Mouse (Mus musculus): Measurements from ENCODE around the gene Vil1. TPM values are rescaled to one million over a fixed set of nuclear protein-coding genes. Genes with fewer than 3 reads are reported as not detected.
"Not testable (repeated sequence)": the region's sequence is repeated elsewhere in the genome, so short reads cannot be mapped to it uniquely, and the experiment has no call there.

The Vil1 gene
- polyA plus RNA-seq, 1 experiment: 0.31 TPM

- WGBS: under 1% methylated on average over 56 of the region's 63 CpGs
- Histone ChIP-seq H3K4me3 (replicated peaks; ENCODE audit: extremely low read depth, low read depth, low read length) (peak overlapping the region; percentile 93), H3K4me1 (ENCODE audit: control insufficient read depth, insufficient read depth, low read length) (peaks cover 20% of the 10 kb centered on the region)
- peak; percentile 50; the same call in 1 of the 2 replicates for TF ChIP-seq POLR2A (IDR thresholded peaks at IDR 0.05; ENCODE audit: borderline replicate concordance, extremely low read depth, low read depth, low read length)
- no peak for TF ChIP-seq CTCF (IDR thresholded peaks at IDR 0.05; ENCODE audit: insufficient read depth, low read length)
- DNase-seq: peak; percentile 87
These were observed 17.2 kb upstream of the Vil1 start for GRCm38 (mm10) chr1:74391844-74392441.

GRCm38 (mm10) chr1:74392446-74392994, 16.7 kb upstream of the Vil1 start:
- Histone ChIP-seq H3K4me3 (replicated peaks; ENCODE audit: extremely low read depth, low read depth, low read length) (peak overlapping the region; percentile 93), H3K4me1 (ENCODE audit: control insufficient read depth, insufficient read depth, low read length) (peaks cover 18% of the 10 kb centered on the region)
- no peak for DNase-seq
- TF ChIP-seq CTCF (IDR thresholded peaks at IDR 0.05; ENCODE audit: insufficient read depth, low read length) (no peak), POLR2A (IDR thresholded peaks at IDR 0.05; ENCODE audit: borderline replicate concordance, extremely low read depth, low read depth, low read length) (no peak)
- 1% methylated on average over 16 of the region's 16 CpGs for WGBS

- H3K4me3 ChIP-seq (replicated peaks; ENCODE audit: extremely low read depth, low read depth, low read length): no peak overlapping the region
- WGBS: 20% methylated on average over 7 of the region's 7 CpGs
- no peak for TF ChIP-seq POLR2A (IDR thresholded peaks at IDR 0.05; ENCODE audit: borderline replicate concordance, extremely low read depth, low read depth, low read length)
- TF ChIP-seq CTCF (IDR thresholded peaks at IDR 0.05; ENCODE audit: insufficient read depth, low read length): no peak
These were observed 16.2 kb upstream of the Vil1 start for GRCm38 (mm10) chr1:74393010-74393409.

GRCm38 (mm10) chr1:74393697-74394096, 15.5 kb upstream of the Vil1 start:
- Histone ChIP-seq H3K4me3 (replicated peaks; ENCODE audit: extremely low read depth, low read depth, low read length) (no peak overlapping the region), H3K4me1 (ENCODE audit: control insufficient read depth, insufficient read depth, low read length) (peaks cover 14% of the 10 kb centered on the region)
- TF ChIP-seq CTCF (IDR thresholded peaks at IDR 0.05; ENCODE audit: insufficient read depth, low read length) (no peak), POLR2A (IDR thresholded peaks at IDR 0.05; ENCODE audit: borderline replicate concordance, extremely low read depth, low read depth, low read length) (no peak)
- WGBS: 83% methylated on average over 9 of the region's 9 CpGs
- DNase-seq: no peak

More at GRCm38 (mm10) chr1:74393010-74393409, 16.2 kb upstream of the Vil1 start:
- DNase-seq: no peak
- peaks cover 14% of the 10 kb centered on the region for H3K4me1 ChIP-seq (ENCODE audit: control insufficient read depth, insufficient read depth, low read length)

- TF ChIP-seq POLR2A (IDR thresholded peaks at IDR 0.05; ENCODE audit: borderline replicate concordance, extremely low read depth, low read depth, low read length) (no peak), CTCF (IDR thresholded peaks at IDR 0.05; ENCODE audit: insufficient read depth, low read length) (no peak)
- Histone ChIP-seq H3K4me1 (ENCODE audit: control insufficient read depth, insufficient read depth, low read length) (peaks cover 14% of the 10 kb centered on the region), H3K4me3 (replicated peaks; ENCODE audit: extremely low read depth, low read depth, low read length) (no peak overlapping the region)
- no peak for DNase-seq
- 84% methylated on average over 9 of the region's 9 CpGs for WGBS
These were observed 14.9 kb upstream of the Vil1 start for GRCm38 (mm10) chr1:74394311-74394710.

- H3K4me3 ChIP-seq (replicated peaks; ENCODE audit: extremely low read depth, low read depth, low read length): no peak overlapping the region
- no peak for TF ChIP-seq CTCF (IDR thresholded peaks at IDR 0.05; ENCODE audit: insufficient read depth, low read length)
- peaks cover 11% of the 10 kb centered on the region for H3K4me1 ChIP-seq (ENCODE audit: control insufficient read depth, insufficient read depth, low read length)
- 86% methylated on average over 15 of the region's 15 CpGs for WGBS
- no peak for DNase-seq
These were observed 14.3 kb upstream of the Vil1 start for GRCm38 (mm10) chr1:74394858-74395257.

- Histone ChIP-seq H3K4me3 (replicated peaks; ENCODE audit: extremely low read depth, low read depth, low read length) (no peak overlapping the region), H3K4me1 (ENCODE audit: control insufficient read depth, insufficient read depth, low read length) (peaks cover 7% of the 10 kb centered on the region)
- TF ChIP-seq CTCF (IDR thresholded peaks at IDR 0.05; ENCODE audit: insufficient read depth, low read length) (no peak), POLR2A (IDR thresholded peaks at IDR 0.05; ENCODE audit: borderline replicate concordance, extremely low read depth, low read depth, low read length) (no peak)
- DNase-seq: no peak
- WGBS: 75% methylated on average over 13 of the region's 13 CpGs
These were observed 13.9 kb upstream of the Vil1 start for GRCm38 (mm10) chr1:74395290-74395689.

GRCm38 (mm10) chr1:74396456-74397222, 12.5 kb upstream of the Vil1 start:
- not testable (repeated sequence) for H3K4me1 ChIP-seq (ENCODE audit: control insufficient read depth, insufficient read depth, low read length)
- H3K4me3 ChIP-seq (replicated peaks; ENCODE audit: extremely low read depth, low read depth, low read length): peak overlapping the region; percentile 12
- peak; percentile 59 for DNase-seq
- WGBS: 8% methylated on average over 12 of the region's 12 CpGs

- DNase-seq: peak; percentile 99
- WGBS: under 1% methylated on average over 41 of the region's 41 CpGs
- peaks cover 5% of the 10 kb centered on the region for H3K4me1 ChIP-seq (ENCODE audit: control insufficient read depth, insufficient read depth, low read length)
- TF ChIP-seq POLR2A (IDR thresholded peaks at IDR 0.05; ENCODE audit: borderline replicate concordance, extremely low read depth, low read depth, low read length): peak; percentile 97
- peak; percentile 69 for TF ChIP-seq CTCF (IDR thresholded peaks at IDR 0.05; ENCODE audit: insufficient read depth, low read length)
- peak overlapping the region; percentile 65 for H3K4me3 ChIP-seq (replicated peaks; ENCODE audit: extremely low read depth, low read depth, low read length)
These were observed 11.8 kb upstream of the Vil1 start for GRCm38 (mm10) chr1:74397268-74397918.
